7 mouse cellular contexts compared by ENCODE assay signal in genomic region chr2:128544421-128545137, GRCm38 (mm10). TPM values are rescaled to one million over a fixed set of nuclear protein-coding genes. Genes with fewer than 3 reads are reported as not detected.
A peak's percentile ranks its signal among the peaks of the same experiment; 100 is the strongest.
DNase-seq lines count a peak whose midpoint lies in the region; ATAC-seq and TF ChIP-seq lines count a peak whose summit lies in the region.

No protein-coding gene starts in this region.

- no peaks in the 10 kb centered on the region for H3K36me3 ChIP-seq in G1E (replicated peaks)
- H3K36me3 ChIP-seq in lung, embryonic 15.5 days, result no peaks in the 10 kb centered on the region

- peaks cover 6% of the 10 kb centered on the region for H3K27me3 ChIP-seq in G1E (ENCODE audit: insufficient read depth, low read length)
- H3K27me3 ChIP-seq in lung, embryonic 15.5 days, result no peaks in the 10 kb centered on the region

- no peak overlapping the region for H3K4me3 ChIP-seq in G1E (ENCODE audit: low read depth, low read length)
- no peak overlapping the region for H3K4me3 ChIP-seq in lung, embryonic 15.5 days

- no peaks in the 10 kb centered on the region for H3K9me3 ChIP-seq in G1E (replicated peaks)
- no peaks in the 10 kb centered on the region for H3K9me3 ChIP-seq in lung, embryonic 15.5 days

- no peak overlapping the region for H3K9ac ChIP-seq in lung, embryonic 15.5 days

- peak; percentile 33 to 38 for DNase-seq in layer of hippocampus, postnatal 10 days (ENCODE audit: low spot score in 2 of 2)
- no peak for DNase-seq in layer of hippocampus, adult 9-10 months (ENCODE audit: low spot score)
- no peak for DNase-seq in G1E (ENCODE audit: low spot score)
- DNase-seq in brain, adult 2 months (ENCODE audit: low read depth, low spot score), result peak; percentile 44
- peak; percentile 34 for DNase-seq in gastrocnemius, postnatal 10 days
- peak; percentile 68 to 83 for DNase-seq in spleen, postnatal 4 days (ENCODE audit: low spot score in 2 of 2)

- 44% methylated on average over 5 of the region's 5 CpGs for WGBS in lung, embryonic 15.5 days

- H3K4me1 ChIP-seq in G1E (ENCODE audit: insufficient read depth, low read depth, low read length), result no peaks in the 10 kb centered on the region
- H3K4me1 ChIP-seq in lung, embryonic 15.5 days, result peaks cover 37% of the 10 kb centered on the region

- H3K4me2 ChIP-seq in lung, embryonic 15.5 days, result no peak overlapping the region

- H3K27ac ChIP-seq in lung, embryonic 15.5 days, result peak overlapping the region; percentile 73

- TF ChIP-seq CTCF in G1E (IDR thresholded peaks at IDR 0.05; ENCODE audit: low read depth, low read length), result peak; percentile 25; the same call in 1 of the 2 replicates

- no peak for ATAC-seq in G1E (ENCODE audit: extremely low read depth, insufficient number of reproducible peaks, low FRiP score, poor library complexity, severe bottlenecking)
- peak; percentile 29; the same call in 1 of the 2 replicates for ATAC-seq in lung, embryonic 15.5 days (ENCODE audit: borderline replicate concordance, extremely low read depth, low FRiP score, low TSS enrichment)

RNA-seq across cellular contexts. Expression of gene Spdye4c, which starts 46.4 kb away (rescaled TPM):
- not detected for total RNA-seq in layer of hippocampus, postnatal 10 days (2021)
- not detected in 2 replicates for total RNA-seq in G1E (2014; fragmentation: Nextera tagmentation)
- not detected in 2 replicates for total RNA-seq in G1E (2017)
- polyA plus RNA-seq in G1E (2012), result not detected in 2 replicates
- not detected for total RNA-seq in gastrocnemius, postnatal 10 days (2021)
- polyA plus RNA-seq in lung, embryonic 15.5 days (2015; fragmentation: Nextera tagmentation; extraction: Ambion mirVana), result not detected in 2 replicates

Comparison
In these comparisons a context has a peak if more than half of its experiments do, and no peak if none do; other contexts are left out.
1. DNase-seq: peak in layer of hippocampus, postnatal 10 days (2 of 2), brain, adult 2 months (single experiment), gastrocnemius, postnatal 10 days (single experiment) and spleen, postnatal 4 days (2 of 2); none in layer of hippocampus, adult 9-10 months (single experiment) and G1E (single experiment).